In the genomic region with DNA sequence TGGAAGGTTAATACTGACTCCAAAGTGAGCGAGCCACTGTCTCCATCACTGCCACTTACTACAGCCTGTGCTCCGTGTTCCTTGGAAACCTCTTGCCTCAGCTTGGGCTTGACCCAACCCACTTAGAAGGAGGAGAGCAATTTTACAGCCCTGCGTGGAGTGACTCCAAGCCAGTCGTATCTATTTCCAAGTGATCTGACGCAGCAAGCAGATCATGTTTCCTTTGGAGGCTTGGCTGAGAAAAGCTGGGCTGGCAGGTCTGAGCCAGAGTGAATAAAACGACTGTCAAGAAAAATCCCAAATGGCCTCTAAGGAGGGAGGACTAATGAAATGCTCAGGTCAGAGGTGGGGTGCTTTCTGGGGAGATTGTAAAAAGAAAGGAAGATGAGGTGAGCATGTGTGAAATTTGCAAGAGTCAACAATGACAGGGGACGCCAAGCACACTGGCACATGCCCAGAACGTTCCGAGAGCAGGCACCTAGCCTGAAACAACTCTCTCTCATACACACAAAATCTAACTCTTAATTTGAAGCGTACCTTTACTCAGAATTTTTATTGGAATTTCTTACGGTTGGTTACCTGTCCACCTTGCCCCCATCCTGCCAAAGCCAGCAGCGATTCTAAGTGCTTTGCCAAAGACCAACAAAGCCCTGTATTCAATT, we compare ENCODE assay signal across 8 mouse cellular contexts.
DNase-seq lines count a peak whose midpoint lies in the region; ATAC-seq lines count a peak whose summit lies in the region.

No protein-coding gene starts in this region.

- 38% methylated on average over 12 of the region's 12 CpGs for WGBS in forebrain, embryonic 15.5 days
- WGBS in hindbrain, embryonic 15.5 days, result 51% methylated on average over 12 of the region's 12 CpGs
- 24% methylated on average over 12 of the region's 12 CpGs for WGBS in lung, embryonic 15.5 days

- no peaks in the 10 kb centered on the region for H3K36me3 ChIP-seq in forebrain, embryonic 15.5 days
- no peaks in the 10 kb centered on the region for H3K36me3 ChIP-seq in hindbrain, embryonic 15.5 days
- no peaks in the 10 kb centered on the region for H3K36me3 ChIP-seq in lung, embryonic 15.5 days

- H3K9ac ChIP-seq in forebrain, embryonic 15.5 days (replicated peaks), result no peak overlapping the region
- no peak overlapping the region for H3K9ac ChIP-seq in hindbrain, embryonic 15.5 days
- H3K9ac ChIP-seq in lung, embryonic 15.5 days, result no peak overlapping the region

- H3K4me2 ChIP-seq in forebrain, embryonic 15.5 days (replicated peaks), result peak overlapping the region; percentile 20; the same call in 1 of the 2 replicates
- no peak overlapping the region for H3K4me2 ChIP-seq in hindbrain, embryonic 15.5 days
- no peak overlapping the region for H3K4me2 ChIP-seq in lung, embryonic 15.5 days

- DNase-seq in embryo, embryonic 11 days, result peak; percentile 63
- no peak for DNase-seq in embryo, embryonic 9.5 days (ENCODE audit: extremely low spot score)
- DNase-seq in urinary bladder, postnatal 4 days (ENCODE audit: low spot score in 2 of 2), result peak; percentile 80 to 81
- DNase-seq in right cerebral cortex, postnatal 14 days, result no peak

- H3K4me3 ChIP-seq in forebrain, embryonic 15.5 days, result no peak overlapping the region
- H3K4me3 ChIP-seq in hindbrain, embryonic 15.5 days, result no peak overlapping the region
- H3K4me3 ChIP-seq in lung, embryonic 15.5 days, result no peak overlapping the region

- peaks cover 20% of the 10 kb centered on the region for H3K4me1 ChIP-seq in forebrain, embryonic 15.5 days
- H3K4me1 ChIP-seq in hindbrain, embryonic 15.5 days (replicated peaks), result peaks cover 18% of the 10 kb centered on the region; the same call in 1 of the 2 replicates
- H3K4me1 ChIP-seq in lung, embryonic 15.5 days, result peaks cover 46% of the 10 kb centered on the region

- no peaks in the 10 kb centered on the region for H3K9me3 ChIP-seq in forebrain, embryonic 15.5 days
- H3K9me3 ChIP-seq in hindbrain, embryonic 15.5 days, result no peaks in the 10 kb centered on the region
- H3K9me3 ChIP-seq in lung, embryonic 15.5 days, result no peaks in the 10 kb centered on the region

- peak overlapping the region; percentile 33; the same call in 1 of the 2 replicates for H3K27ac ChIP-seq in forebrain, embryonic 15.5 days (replicated peaks)
- no peak overlapping the region for H3K27ac ChIP-seq in hindbrain, embryonic 15.5 days (replicated peaks)
- peak overlapping the region; percentile 65 for H3K27ac ChIP-seq in lung, embryonic 15.5 days

- ATAC-seq in forebrain, embryonic 15.5 days (replicated peaks), result peak; percentile 46
- 0 out of 2 replicates have a peak, but pooled peaks have one; percentile 48 for ATAC-seq in hindbrain, embryonic 15.5 days (ENCODE audit: low FRiP score, low read depth)
- peak; percentile 90 for ATAC-seq in lung, embryonic 15.5 days (ENCODE audit: borderline replicate concordance, extremely low read depth, low FRiP score, low TSS enrichment)
- ATAC-seq in activated CD4-positive, CD25-positive, alpha-beta regulatory T cell, adult 4 months, result no peak

- no peaks in the 10 kb centered on the region for H3K27me3 ChIP-seq in forebrain, embryonic 15.5 days
- no peaks in the 10 kb centered on the region for H3K27me3 ChIP-seq in hindbrain, embryonic 15.5 days
- H3K27me3 ChIP-seq in lung, embryonic 15.5 days, result no peaks in the 10 kb centered on the region

Comparison
In these comparisons a context has a peak if more than half of its experiments do, and no peak if none do; other contexts are left out.
1. DNase-seq: peak in embryo, embryonic 11 days (single experiment) and urinary bladder, postnatal 4 days (2 of 2); none in embryo, embryonic 9.5 days (single experiment) and right cerebral cortex, postnatal 14 days (single experiment).